Comparison of ENCODE assay signal across 27 mouse cellular contexts in genomic region chr1:48459928-48460327, GRCm38 (mm10).
"Had no signal": no experiment of that assay in that cellular context is flagged by ENCODE, and none has a peak within 500 bp of the region (broad histone marks: within the 10 kb centered on the region; RNA-seq: fewer than 3 reads in every experiment).

No protein-coding gene starts in this region.

- H3K36me3 ChIP-seq: heart, embryonic 10.5 days; heart, embryonic 12.5 days; hindbrain, embryonic 10.5 days; hindbrain, embryonic 12.5 days; intestine, embryonic 15.5 days; limb, embryonic 10.5 days; limb, embryonic 12.5 days; liver, embryonic 13.5 days; liver, embryonic 15.5 days had no signal

- H3K4me3 ChIP-seq: heart, embryonic 10.5 days; heart, embryonic 12.5 days; hindbrain, embryonic 10.5 days; hindbrain, embryonic 12.5 days; intestine, embryonic 15.5 days; layer of hippocampus, adult 2 months; left cerebral cortex, adult 2 months; limb, embryonic 10.5 days; limb, embryonic 12.5 days; liver, embryonic 13.5 days; liver, embryonic 15.5 days had no signal

- H3K4me1 ChIP-seq: heart, embryonic 10.5 days; heart, embryonic 12.5 days; hindbrain, embryonic 10.5 days; hindbrain, embryonic 12.5 days; intestine, embryonic 15.5 days; limb, embryonic 10.5 days; limb, embryonic 12.5 days; liver, embryonic 13.5 days; liver, embryonic 15.5 days had no signal

- H3K9ac ChIP-seq: heart, embryonic 12.5 days; hindbrain, embryonic 12.5 days; hindbrain, embryonic 14.5 days; intestine, embryonic 15.5 days; limb, embryonic 12.5 days; liver, embryonic 13.5 days; liver, embryonic 15.5 days had no signal

- H3K27ac ChIP-seq: heart, embryonic 10.5 days; hindbrain, embryonic 10.5 days; hindbrain, embryonic 12.5 days; hindbrain, embryonic 14.5 days; intestine, embryonic 15.5 days; layer of hippocampus, adult 2 months; left cerebral cortex, adult 2 months; limb, embryonic 10.5 days; limb, embryonic 12.5 days; liver, embryonic 13.5 days; liver, embryonic 15.5 days had no signal

- H3K9me3 ChIP-seq: heart, embryonic 10.5 days; heart, embryonic 12.5 days; hindbrain, embryonic 10.5 days; hindbrain, embryonic 12.5 days; intestine, embryonic 15.5 days; limb, embryonic 10.5 days; limb, embryonic 12.5 days; liver, embryonic 13.5 days; liver, embryonic 15.5 days had no signal

- H3K4me2 ChIP-seq: heart, embryonic 12.5 days; hindbrain, embryonic 12.5 days; hindbrain, embryonic 14.5 days; intestine, embryonic 15.5 days; limb, embryonic 12.5 days; liver, embryonic 11.5 days; liver, embryonic 13.5 days; liver, embryonic 15.5 days had no signal

- H3K27me3 ChIP-seq: heart, embryonic 12.5 days; hindbrain, embryonic 12.5 days; intestine, embryonic 15.5 days; limb, embryonic 12.5 days; liver, embryonic 13.5 days; liver, embryonic 15.5 days had no signal

- ATAC-seq: hindbrain, embryonic 16.5 days; inflammation-experienced regulatory T-cells, adult 6 months; intestine, embryonic 15.5 days; intestine, postnatal 0 days had no signal

- DNase-seq: gastrocnemius, postnatal 10 days; gastrocnemius, postnatal 25 days; heart, adult 18-20 months; heart, postnatal 10 days; heart, postnatal 4 days; kidney, adult 18-20 months; kidney, adult 8-10 months; kidney, postnatal 10 days; kidney, postnatal 25 days; kidney, postnatal 4 days; liver; liver, embryonic 13.5 days had no signal
